In the genomic region with DNA sequence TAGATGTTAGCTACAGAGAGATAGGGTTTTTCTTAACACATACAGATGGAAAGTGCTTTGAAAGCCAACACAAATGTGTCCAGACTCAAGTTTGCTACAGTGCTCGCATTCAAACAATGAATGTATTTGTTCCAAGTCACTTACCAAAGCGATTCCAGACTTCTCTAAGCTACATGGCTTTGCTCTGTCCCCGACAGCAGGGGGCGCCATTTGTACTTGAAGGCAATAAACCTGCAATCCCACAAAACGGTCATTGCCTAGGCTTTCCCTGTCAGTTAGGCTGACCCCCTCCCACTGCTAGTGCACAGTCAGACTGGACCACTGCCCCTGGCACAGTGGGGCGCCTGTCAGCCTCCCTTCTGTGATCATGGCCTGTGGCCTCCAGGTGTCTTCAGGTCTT, we compare ENCODE assay signal across 8 mouse cellular contexts. TPM values are rescaled to one million over a fixed set of nuclear protein-coding genes. Genes with fewer than 3 reads are reported as not detected.
DNase-seq lines count a peak whose midpoint lies in the region; ATAC-seq and TF ChIP-seq lines count a peak whose summit lies in the region.
"Had no signal": no experiment of that assay in that cellular context is flagged by ENCODE, and none has a peak within 500 bp of the region (broad histone marks: within the 10 kb centered on the region; RNA-seq: fewer than 3 reads in every experiment).

No protein-coding gene starts in this region.

- ATAC-seq in kidney, embryonic 15.5 days (replicated peaks; ENCODE audit: low FRiP score), result no peak
- ATAC-seq in kidney, postnatal 0 days (replicated peaks; ENCODE audit: low FRiP score, low read depth), result no peak

- H3K9ac ChIP-seq in kidney, embryonic 15.5 days, result no peak overlapping the region
- H3K9ac ChIP-seq in MEL (ENCODE audit: control insufficient read depth, low read depth, low read length, poor library complexity, severe bottlenecking), result no peak overlapping the region
- H3K9ac ChIP-seq in kidney, postnatal 0 days (ENCODE audit: low read depth, low read length), result no peak overlapping the region

- peak; percentile 14 for TF ChIP-seq RAD21 in MEL (IDR thresholded peaks at IDR 0.05; ENCODE audit: low read depth, low read length)

- no peak for TF ChIP-seq EP300 in MEL (IDR thresholded peaks at IDR 0.05; ENCODE audit: low read depth in 1 of 2, low read length in 2 of 2)

- no peak overlapping the region for H3K4me3 ChIP-seq in kidney, embryonic 15.5 days (replicated peaks)
- H3K4me3 ChIP-seq in MEL (ENCODE audit: control insufficient read depth in 1 of 2, insufficient read depth in 1 of 2, low read depth in 2 of 2, low read length in 2 of 2), result no peak overlapping the region
- H3K4me3 ChIP-seq in bone marrow macrophage, adult 2 months (ENCODE audit: insufficient read depth, low read length), result no peak overlapping the region
- no peak overlapping the region for H3K4me3 ChIP-seq in kidney, postnatal 0 days (replicated peaks; ENCODE audit: low read depth, low read length)

- H3K9me3 ChIP-seq in kidney, embryonic 15.5 days (replicated peaks), result no peaks in the 10 kb centered on the region
- no peaks in the 10 kb centered on the region for H3K9me3 ChIP-seq in MEL (replicated peaks; ENCODE audit: insufficient read depth, low read length)
- no peaks in the 10 kb centered on the region for H3K9me3 ChIP-seq in kidney, postnatal 0 days (replicated peaks; ENCODE audit: low read length)

- TF ChIP-seq POLR2A in MEL (IDR thresholded peaks at IDR 0.05; ENCODE audit: control insufficient read depth in 1 of 2, insufficient read depth in 1 of 2, low read depth in 1 of 2, low read length in 2 of 2, poor library complexity in 1 of 2), result no peak
- no peak for TF ChIP-seq POLR2A in bone marrow macrophage, adult 2 months (IDR thresholded peaks at IDR 0.05; ENCODE audit: borderline replicate concordance, low read depth, low read length)

- peaks cover 60% of the 10 kb centered on the region for H3K36me3 ChIP-seq in kidney, embryonic 15.5 days
- H3K36me3 ChIP-seq in MEL (ENCODE audit: control insufficient read depth in 1 of 2, insufficient read depth in 2 of 2, low read length in 2 of 2), result no peaks in the 10 kb centered on the region
- peaks cover 36% of the 10 kb centered on the region for H3K36me3 ChIP-seq in kidney, postnatal 0 days (ENCODE audit: insufficient read depth, low read length)

- H3K27me3 ChIP-seq in kidney, embryonic 15.5 days, result no peaks in the 10 kb centered on the region
- H3K27me3 ChIP-seq in MEL (ENCODE audit: control insufficient read depth in 1 of 2, insufficient read depth in 2 of 2, low read length in 2 of 2), result no peaks in the 10 kb centered on the region
- no peaks in the 10 kb centered on the region for H3K27me3 ChIP-seq in kidney, postnatal 0 days (ENCODE audit: insufficient read depth, low read length)

- peak; percentile 53 for DNase-seq in kidney, adult 18-20 months
- peak; percentile 67 for DNase-seq in MEL (ENCODE audit: low read depth, low spot score)
- DNase-seq in kidney, postnatal 0 days (ENCODE audit: low spot score), result peak; percentile 21
- peak; percentile 66 for DNase-seq in lung, postnatal 36 days
- DNase-seq in testis, postnatal 10 days (ENCODE audit: low spot score), result peak; percentile 81

- H3K4me2 ChIP-seq in kidney, embryonic 15.5 days, result no peak overlapping the region
- no peak overlapping the region for H3K4me2 ChIP-seq in kidney, postnatal 0 days (ENCODE audit: low read length)

- no peaks in the 10 kb centered on the region for H3K79me2 ChIP-seq in MEL (ENCODE audit: control insufficient read depth, insufficient read depth, low read length, poor library complexity)

- H3K27ac ChIP-seq in kidney, embryonic 15.5 days, result no peak overlapping the region
- H3K27ac ChIP-seq in MEL (ENCODE audit: control insufficient read depth, low read depth, low read length), result no peak overlapping the region
- no peak overlapping the region for H3K27ac ChIP-seq in bone marrow macrophage, adult 2 months (ENCODE audit: insufficient read depth, low read depth, low read length)
- no peak overlapping the region for H3K27ac ChIP-seq in kidney, postnatal 0 days

- TF ChIP-seq CTCF in MEL (IDR thresholded peaks at IDR 0.05 in 2 of 3, conservative IDR thresholded peaks at IDR 0.05 in 1 of 3; ENCODE audit: control insufficient read depth in 1 of 3, insufficient read depth in 1 of 3, low read depth in 2 of 3, low read length in 3 of 3, poor library complexity in 1 of 3, severe bottlenecking in 1 of 3), result peak; percentile 66 to 83 (median 79)
- peak; percentile 84 for TF ChIP-seq CTCF in bone marrow macrophage, adult 2 months (IDR thresholded peaks at IDR 0.05; ENCODE audit: low read depth, low read length)
- peak; percentile 60 for TF ChIP-seq CTCF in kidney, postnatal 0 days (IDR thresholded peaks at IDR 0.05; ENCODE audit: low read depth)

- WGBS in kidney, embryonic 15.5 days, result 55% methylated on average over 6 of the region's 6 CpGs
- WGBS in kidney, postnatal 0 days, result 56% methylated on average over 6 of the region's 6 CpGs

- no peaks in the 10 kb centered on the region for H3K4me1 ChIP-seq in kidney, embryonic 15.5 days
- no peaks in the 10 kb centered on the region for H3K4me1 ChIP-seq in MEL (ENCODE audit: control insufficient read depth in 1 of 2, insufficient read depth in 2 of 2, low read length in 2 of 2)
- no peaks in the 10 kb centered on the region for H3K4me1 ChIP-seq in bone marrow macrophage, adult 2 months (ENCODE audit: control insufficient read depth, insufficient read depth, low read length)
- H3K4me1 ChIP-seq in kidney, postnatal 0 days (replicated peaks; ENCODE audit: insufficient read depth, low read length), result no peaks in the 10 kb centered on the region

TF ChIP-seq in MEL, 35 proteins besides CTCF, POLR2A, EP300 and RAD21:
- TF ChIP-seq SMC3 (IDR thresholded peaks at IDR 0.05; ENCODE audit: low read depth, low read length) (peak; percentile 33; the same call in 1 of the 2 replicates), ZC3H11A (IDR thresholded peaks at IDR 0.05; ENCODE audit: low read depth, low read length) (no peak)

RNA-seq across cellular contexts. Expression of gene Mrps10, which starts 8.7 kb away (rescaled TPM):
- polyA plus RNA-seq in kidney, embryonic 15.5 days (2015; fragmentation: Nextera tagmentation; extraction: Ambion mirVana), result 80.3 and 83.1 TPM in 2 replicates
- 75.2 and 78.9 TPM in 2 replicates for total RNA-seq in MEL (2012; rRNA removed)
- 100 to 1,000 TPM; 107 to 442 TPM for polyA plus RNA-seq in MEL (2012; ENCODE audit: insufficient read depth in 1 of 2, insufficient read length in 2 of 2, low read depth in 1 of 2, low replicate concordance in 2 of 2, missing spikeins in 1 of 2)
- polyA plus RNA-seq in bone marrow macrophage, adult 2 months (2012; ENCODE audit: insufficient read depth, insufficient read length, missing spikeins), result 20.5 and 22.7 TPM in 2 replicates
- polyA plus RNA-seq in kidney, postnatal 0 days (2015; fragmentation: Nextera tagmentation; extraction: Ambion mirVana), result 84.4 and 86.9 TPM in 2 replicates

RNA-seq across cellular contexts. Expression of gene Guca1b, which starts 25.2 kb away (rescaled TPM):
- polyA plus RNA-seq in kidney, embryonic 15.5 days (2015; fragmentation: Nextera tagmentation; extraction: Ambion mirVana), result 1.9 and 2.3 TPM in 2 replicates
- total RNA-seq in MEL (2012; rRNA removed), result 0.85 and 1.3 TPM in 2 replicates
- 1 to 10 TPM in 1 of 2 experiments, not detected in 1; 3.1 TPM for polyA plus RNA-seq in MEL (2012; ENCODE audit: insufficient read depth in 1 of 2, insufficient read length in 2 of 2, low read depth in 1 of 2, low replicate concordance in 2 of 2, missing spikeins in 1 of 2)
- 0.99 TPM in 2 replicates for polyA plus RNA-seq in bone marrow macrophage, adult 2 months (2012; ENCODE audit: insufficient read depth, insufficient read length, missing spikeins)
- polyA plus RNA-seq in kidney, postnatal 0 days (2015; fragmentation: Nextera tagmentation; extraction: Ambion mirVana), result 6.0 and 6.3 TPM in 2 replicates
- total RNA-seq: hematopoietic stem cell, adult 5-6 weeks had no signal

RNA-seq across cellular contexts. Expression of gene Guca1a, which starts 40.4 kb away (rescaled TPM):
- 1.6 and 2.6 TPM in 2 replicates for polyA plus RNA-seq in kidney, embryonic 15.5 days (2015; fragmentation: Nextera tagmentation; extraction: Ambion mirVana)
- 1.5 and 2.3 TPM in 2 replicates for total RNA-seq in MEL (2012; rRNA removed)
- 1 to 10 TPM in 1 of 2 experiments, not detected in 1; 3.2 TPM for polyA plus RNA-seq in MEL (2012; ENCODE audit: insufficient read depth in 1 of 2, insufficient read length in 2 of 2, low read depth in 1 of 2, low replicate concordance in 2 of 2, missing spikeins in 1 of 2)
- 20.0 and 22.0 TPM in 2 replicates for polyA plus RNA-seq in bone marrow macrophage, adult 2 months (2012; ENCODE audit: insufficient read depth, insufficient read length, missing spikeins)
- polyA plus RNA-seq in kidney, postnatal 0 days (2015; fragmentation: Nextera tagmentation; extraction: Ambion mirVana), result 3.9 and 4.5 TPM in 2 replicates

Comparison
In these comparisons a context has a peak if more than half of its experiments do, and no peak if none do; other contexts are left out.
1. DNase-seq: peak in every context shown above with its lines; median percentile 81 in testis, postnatal 10 days; 67 in MEL; 66 in lung, postnatal 36 days; 53 in kidney, adult 18-20 months; 21 in kidney, postnatal 0 days.